Mouse (Mus musculus): ENCODE data around the gene Ly86.

Ly86 gene

DNA sequence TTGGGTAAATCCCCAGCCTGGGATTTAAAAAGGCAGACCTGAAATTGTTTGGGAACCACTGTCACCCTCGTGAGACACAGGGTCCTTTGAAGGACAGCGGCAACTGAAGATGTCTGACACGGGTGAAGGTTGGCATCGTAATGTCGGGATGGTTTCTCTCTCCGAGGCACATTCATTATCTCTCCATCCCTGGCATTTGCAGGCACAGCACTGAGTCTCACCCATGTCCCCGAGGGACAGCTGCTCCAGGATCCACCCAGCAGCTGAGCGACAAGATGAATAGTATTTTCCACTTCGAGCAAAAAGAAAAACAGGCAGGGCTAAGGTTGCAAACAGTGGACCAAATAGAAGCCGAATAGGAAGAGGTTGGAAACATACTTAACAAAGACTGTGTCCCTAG, 114.0 kb downstream of the Ly86 start:
- no peak for DNase-seq (ENCODE audit: low spot score)

GRCm38 (mm10) chr13:37459957-37460930, 115.2 kb downstream of the Ly86 start:
- DNase-seq (ENCODE audit: low spot score): no peak

DNA sequence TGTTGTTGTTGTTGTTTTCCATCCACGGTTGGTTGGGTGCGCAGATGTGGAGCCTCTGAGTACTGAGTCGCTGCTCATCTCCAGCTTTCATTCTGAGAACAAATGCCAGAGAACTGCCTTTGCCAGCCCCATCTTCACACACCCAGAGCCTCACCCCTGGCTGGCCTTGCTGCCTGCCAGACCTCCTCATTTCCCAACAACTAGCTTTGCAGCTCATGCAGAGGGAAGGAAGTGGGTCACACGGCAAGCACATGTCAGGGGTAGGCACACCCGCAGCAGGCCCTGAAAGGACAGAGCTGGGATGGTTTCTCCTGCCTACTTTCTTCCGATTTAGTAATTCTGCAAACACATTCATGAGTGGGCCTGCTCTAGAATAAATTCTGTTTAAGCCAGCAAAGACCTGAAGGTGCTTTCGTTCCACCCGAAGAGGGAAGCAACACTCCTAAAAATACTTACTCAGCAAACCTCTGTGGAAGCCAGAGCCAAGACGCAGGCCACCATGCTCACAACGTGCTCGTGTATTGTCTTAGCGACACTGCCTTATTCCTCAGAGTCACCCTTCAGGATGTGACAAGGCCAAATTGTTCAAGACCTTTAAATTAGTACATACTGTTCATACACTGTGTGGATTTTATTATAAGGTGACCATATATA, 117.2 kb downstream of the Ly86 start:
- DNase-seq (ENCODE audit: low spot score): no peak

GRCm38 (mm10) chr13:37465710-37466109, 120.7 kb downstream of the Ly86 start:
- no peak for DNase-seq (ENCODE audit: low spot score)

DNA sequence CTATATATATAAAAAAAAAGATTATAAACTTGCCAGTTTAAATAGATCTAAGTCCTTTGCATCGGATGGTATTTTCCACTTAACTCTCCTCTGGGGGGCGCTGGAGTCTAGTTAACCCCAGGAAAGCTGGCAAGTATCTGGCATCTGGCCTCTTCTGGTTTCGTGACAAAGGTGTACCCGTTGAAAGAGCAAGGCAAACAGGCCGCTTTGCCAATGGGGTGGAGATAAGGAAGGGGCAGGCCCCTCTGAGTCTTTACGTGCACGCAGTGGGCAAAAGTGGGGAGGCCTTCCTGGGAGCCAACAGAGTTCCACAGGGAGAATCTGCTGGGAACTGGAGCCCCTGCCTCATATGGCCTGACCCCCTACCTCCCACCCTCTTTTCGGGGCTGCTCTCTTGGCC, 122.8 kb downstream of the Ly86 start:
- DNase-seq (ENCODE audit: low spot score): no peak

All from spleen, adult 12 weeks (tissue).